Mouse (Mus musculus) forebrain, embryonic 14.5 days (tissue): ENCODE data around the gene Mlxipl. TPM values are rescaled to one million over a fixed set of nuclear protein-coding genes. Genes with fewer than 3 reads are reported as not detected.
A peak's percentile ranks its signal among the peaks of the same experiment; 100 is the strongest.

Source experiments
- ATAC-seq: fragments of 200-750 bp; cut with Nextera tagmentation; 2 replicates; pipeline ENCODE4 v1.8.0; 2017; ENCODE audit warnings: mild to moderate bottlenecking, moderate library complexity
- DNase-seq: peaks from one replicate; pipeline ENCODE4 v3.0.0-alpha.2; 2015; ENCODE audit warnings: low spot score
- H3K27ac ChIP-seq: fragments of 300-500 bp; sonication (generic); 2 replicates; pipeline ENCODE4 v1.5.1; 2014; ENCODE audit warnings: low read depth, mild to moderate bottlenecking, control low read depth, low read length, moderate library complexity
- H3K27me3 ChIP-seq: fragments of 300-500 bp; sonication (generic); replicated peaks from 2 replicates; pipeline ENCODE4 v1.6.1; 2014; ENCODE audit warnings: low read length, control low read depth, mixed read lengths; ENCODE audit not compliant: control insufficient read depth, insufficient read depth
- H3K36me3 ChIP-seq: fragments of 300-500 bp; sonication (generic); 2 replicates; pipeline ENCODE4 v1.6.1; 2014; ENCODE audit warnings: low read length, control low read depth; ENCODE audit not compliant: control insufficient read depth, insufficient read depth
- H3K4me1 ChIP-seq: fragments of 300-500 bp; sonication (generic); 2 replicates; pipeline ENCODE4 v1.6.1; 2014; ENCODE audit warnings: antibody characterized with exemption, low read length, control low read depth; ENCODE audit not compliant: control insufficient read depth, insufficient read depth
- H3K4me2 ChIP-seq: fragments of 300-500 bp; sonication (generic); 2 replicates; pipeline ENCODE4 v1.6.1; 2014; ENCODE audit warnings: mild to moderate bottlenecking, control low read depth, low read length
- H3K4me3 ChIP-seq: fragments of 300-500 bp; sonication (generic); 2 replicates; pipeline ENCODE4 v1.5.1; 2014; ENCODE audit warnings: low read depth, low read length, control low read depth
- H3K9ac ChIP-seq: fragments of 300-500 bp; sonication (generic); 2 replicates; pipeline ENCODE4 v1.6.1; 2014; ENCODE audit warnings: mild to moderate bottlenecking, low read length, control low read depth, moderate library complexity
- H3K9me3 ChIP-seq: fragments of 300-500 bp; sonication (generic); replicated peaks from 2 replicates; pipeline ENCODE4 v1.6.1; 2016; ENCODE audit warnings: low read length, control low read depth, mixed read lengths; ENCODE audit not compliant: control insufficient read depth
- WGBS: fragments of 180-500 bp; shearing (Covaris S2); extraction: QIAGEN DNeasy Blood & Tissue Kit; methylation state at CpG from one replicate; pipeline ENCODE4 v1.1.7; 2014; 5-methylcytosine and 5-hydroxymethylcytosine counted together
- polyA plus RNA-seq: library from polyadenylated mRNA; unstranded; fragments of >200 nt; fragmentation: Nextera tagmentation; extraction: Ambion mirVana; gene quantifications from 2 replicates; pipeline ENCODE4 v1.2.1, GENCODE M21; 2014

Gene Mlxipl
- polyA plus RNA-seq, 1 experiment from 2014 or later, result 0.36 TPM

DNA sequence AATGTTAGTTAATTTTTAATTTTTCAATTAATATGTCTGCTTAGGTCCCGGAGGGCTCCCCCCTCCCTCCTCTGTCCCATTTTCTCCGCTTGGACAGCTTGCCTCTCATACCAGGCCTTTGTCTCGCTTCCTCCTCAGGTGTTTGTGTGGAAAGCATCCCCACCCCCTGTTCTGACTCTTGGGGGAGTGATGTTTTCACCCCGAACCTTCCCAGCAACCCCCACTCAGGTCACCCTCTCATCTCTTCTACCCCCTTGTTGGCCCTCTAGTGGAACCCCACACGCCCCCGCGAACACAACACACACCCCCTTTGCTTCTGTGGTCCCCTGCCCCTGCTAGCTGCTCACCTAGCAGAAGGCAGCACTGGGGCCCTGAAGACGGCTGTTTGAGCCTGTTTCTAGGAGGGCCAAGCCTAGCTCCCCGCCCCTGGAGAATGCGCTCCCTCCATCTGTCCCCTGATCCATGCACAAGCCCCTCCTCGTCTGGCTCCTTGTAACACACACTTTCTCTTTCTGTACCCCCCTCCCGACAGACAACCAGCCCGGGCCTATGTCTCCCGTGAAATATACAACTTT lies 12.7 kb upstream of the Mlxipl start:
- WGBS, result 8% methylated on average over 14 of the region's 14 CpGs
- Histone ChIP-seq H3K4me3 (peak overlapping the region; percentile 94), H3K9ac (peak overlapping the region; percentile 99), H3K4me1 (peaks cover 4% of the 10 kb centered on the region), H3K27ac (peak overlapping the region; percentile 91), H3K9me3 (no peaks in the 10 kb centered on the region), H3K36me3 (peaks cover 37% of the 10 kb centered on the region), H3K4me2 (peak overlapping the region; percentile 59), H3K27me3 (no peaks in the 10 kb centered on the region)
- peak; percentile 76 for ATAC-seq
- peak; percentile 84 for DNase-seq

DNA sequence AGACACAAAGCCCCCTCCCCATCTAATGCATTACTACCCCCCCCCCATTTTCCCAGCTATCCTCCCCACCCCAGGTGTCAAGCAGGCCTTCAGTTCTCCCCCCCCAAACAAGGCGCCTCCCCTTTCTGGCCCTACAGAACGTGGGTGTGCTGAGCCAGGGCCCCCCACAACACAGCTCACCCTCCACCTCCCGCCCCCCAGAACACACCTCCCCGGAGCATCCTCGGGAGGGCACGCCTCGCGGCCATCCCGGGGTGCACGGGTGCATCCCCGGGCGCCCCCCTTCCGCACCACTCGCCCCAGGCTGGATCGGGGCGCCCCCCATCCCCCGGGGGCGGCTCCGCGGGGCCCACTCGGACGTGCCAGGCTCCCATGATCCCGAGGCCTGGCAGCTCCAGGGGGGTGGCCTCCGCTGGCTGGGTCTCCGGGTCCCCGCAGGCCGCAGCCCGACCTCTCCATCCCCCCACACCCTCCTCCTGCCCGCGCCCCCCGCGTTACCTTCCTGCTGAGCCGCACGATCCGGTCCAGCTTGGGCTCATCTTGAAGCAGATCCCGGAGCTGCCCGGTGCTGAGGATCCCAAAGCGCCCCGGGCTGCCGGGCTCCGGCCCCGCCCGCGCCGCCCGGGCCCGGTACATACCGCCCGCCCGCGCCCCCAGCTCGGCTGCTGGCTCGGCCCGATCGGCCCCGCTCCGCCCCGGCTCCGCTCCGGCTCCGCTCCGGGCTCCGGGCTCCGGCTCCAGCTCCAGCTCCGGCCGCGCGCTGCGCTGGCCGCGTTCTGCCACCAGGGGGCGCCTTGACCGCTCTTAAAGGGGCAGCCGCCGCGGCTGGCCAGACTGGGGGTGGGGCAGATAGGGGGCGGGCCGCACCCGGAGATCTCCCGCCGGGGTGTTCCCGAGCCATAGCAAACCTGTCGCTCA lies 11.9 kb upstream of the Mlxipl start, which contains the start of gene Vps37d:
Gene Vps37d (minus strand): TSS at position 703 of the 918 bp plus-strand sequence.
- peak; percentile 86 for ATAC-seq
- under 1% methylated on average over 70 of the region's 83 CpGs for WGBS
- H3K9me3 ChIP-seq, result no peaks in the 10 kb centered on the region

DNA sequence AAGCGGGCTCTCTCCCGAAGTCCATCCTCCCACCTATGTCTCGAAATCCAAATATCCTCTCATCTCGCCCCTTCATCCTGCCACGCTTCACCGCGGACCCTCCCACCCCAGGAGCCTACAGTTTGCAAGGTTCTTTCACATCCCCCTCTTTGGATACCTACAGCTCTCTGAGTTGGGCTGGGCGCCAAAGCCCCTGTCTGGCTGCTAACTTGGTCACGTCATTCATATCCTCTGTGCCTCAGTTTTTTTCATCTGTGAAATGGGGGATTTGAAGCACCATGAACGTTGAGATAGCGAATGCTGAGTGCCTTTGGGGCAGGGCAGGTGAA lies 11.2 kb upstream of the Mlxipl start:
- Histone ChIP-seq H3K36me3 (peaks cover 24% of the 10 kb centered on the region), H3K27ac (peak overlapping the region; percentile 91; the same call in 1 of the 2 replicates)
- WGBS, result 1% methylated on average over 11 of the region's 11 CpGs

More for the DNA sequence above, 11.9 kb upstream of the Mlxipl start, which contains the start of gene Vps37d:
- Histone ChIP-seq H3K4me2 (peak within 1 kb of the TSS; percentile 59), H3K27me3 (no peaks in the 10 kb centered on the region), H3K36me3 (peaks cover 29% of the 10 kb centered on the region), H3K9ac (peak within 1 kb of the TSS; percentile 99), H3K27ac (peak within 1 kb of the TSS; percentile 91), H3K4me1 (peaks cover 4% of the 10 kb centered on the region), H3K4me3 (peak within 1 kb of the TSS; percentile 94)
- DNase-seq, result peak; percentile 93

DNA sequence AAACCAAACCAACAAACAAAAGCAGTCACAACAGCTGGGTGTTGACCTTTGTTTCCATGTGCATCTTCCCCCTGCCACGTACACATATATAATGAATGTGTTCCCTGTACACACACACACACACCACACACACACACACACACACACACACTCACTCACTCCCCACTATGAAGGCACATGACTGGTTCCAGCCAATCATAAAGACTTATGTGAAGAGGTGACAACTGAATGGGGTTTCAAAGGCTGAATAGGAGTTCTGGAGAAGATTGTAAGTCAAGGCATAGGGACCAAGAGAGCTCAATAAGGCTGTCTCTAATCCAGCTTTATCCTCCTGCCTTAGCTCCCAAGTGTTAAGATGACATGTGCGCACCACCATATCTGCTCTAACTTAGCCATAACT lies 10.1 kb upstream of the Mlxipl start:
- no peak overlapping the region for H3K9ac ChIP-seq
- DNase-seq, result no peak
- H3K27ac ChIP-seq, result no peak overlapping the region
- no peaks in the 10 kb centered on the region for H3K27me3 ChIP-seq
- no peaks in the 10 kb centered on the region for H3K9me3 ChIP-seq
- ATAC-seq, result no peak
- peaks cover 12% of the 10 kb centered on the region for H3K36me3 ChIP-seq
- WGBS, result 96% methylated on average over 2 of the region's 2 CpGs
- no peak overlapping the region for H3K4me3 ChIP-seq
- peaks cover 4% of the 10 kb centered on the region for H3K4me1 ChIP-seq
- H3K4me2 ChIP-seq, result no peak overlapping the region

More for the DNA sequence above, 11.2 kb upstream of the Mlxipl start:
- H3K4me3 ChIP-seq, result peak overlapping the region; percentile 94
- H3K4me1 ChIP-seq, result peaks cover 4% of the 10 kb centered on the region
- H3K9me3 ChIP-seq, result no peaks in the 10 kb centered on the region
- peak overlapping the region; percentile 59 for H3K4me2 ChIP-seq
- peak overlapping the region; percentile 99 for H3K9ac ChIP-seq
- ATAC-seq (peak; percentile 56), DNase-seq (peak; percentile 78)
- H3K27me3 ChIP-seq, result no peaks in the 10 kb centered on the region

DNA sequence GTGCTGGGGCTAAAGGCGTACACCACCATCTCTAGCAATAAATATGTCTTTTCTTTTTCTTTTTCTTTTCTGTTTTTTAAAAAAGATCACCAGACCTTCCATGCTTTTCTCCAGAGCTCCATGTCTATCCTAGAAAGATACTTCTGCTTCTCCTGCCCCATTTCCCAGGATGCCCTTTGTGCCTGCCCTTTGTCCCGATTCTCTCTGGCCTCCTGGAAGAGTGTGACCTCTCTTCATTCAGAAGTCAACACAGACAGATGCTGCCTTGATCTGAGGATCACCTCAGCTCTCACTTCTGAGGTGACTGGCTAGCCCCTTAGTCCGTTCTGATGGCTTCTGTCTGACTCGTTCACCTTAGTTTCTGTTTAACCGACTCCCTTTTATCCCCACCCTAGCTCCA lies 9.2 kb upstream of the Mlxipl start:
- Histone ChIP-seq H3K36me3 (peaks cover 4% of the 10 kb centered on the region), H3K27ac (no peak overlapping the region)

DNA sequence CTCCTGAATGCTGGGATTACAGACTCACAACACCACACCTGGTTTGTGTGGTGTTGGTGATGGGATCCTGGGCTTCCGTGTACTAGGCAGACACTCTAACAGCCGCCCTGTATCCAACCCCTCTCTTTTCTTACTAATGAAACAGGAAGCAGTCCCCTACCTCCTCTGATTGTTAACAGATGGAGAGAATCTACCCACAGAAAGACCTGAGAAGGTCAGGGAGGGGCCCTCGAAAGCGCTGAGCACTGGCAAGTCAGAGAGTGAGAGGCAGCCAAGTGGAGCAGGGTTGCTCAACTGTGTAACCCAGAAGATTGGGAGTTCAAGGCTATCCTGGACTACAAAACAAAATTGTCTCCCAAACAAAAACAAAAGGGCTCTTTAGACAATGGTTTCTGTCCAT lies 2.8 kb upstream of the Mlxipl start:
- Histone ChIP-seq H3K9ac (no peak overlapping the region), H3K27ac (no peak overlapping the region), H3K36me3 (no peaks in the 10 kb centered on the region), H3K4me2 (no peak overlapping the region), H3K4me3 (no peak overlapping the region), H3K9me3 (no peaks in the 10 kb centered on the region), H3K4me1 (no peaks in the 10 kb centered on the region), H3K27me3 (peaks cover 18% of the 10 kb centered on the region)
- DNase-seq (no peak), ATAC-seq (no peak)
- WGBS, result 85% methylated on average over 4 of the region's 4 CpGs

More for the DNA sequence above, 9.2 kb upstream of the Mlxipl start:
- no peaks in the 10 kb centered on the region for H3K9me3 ChIP-seq
- no peak for ATAC-seq
- no peak for DNase-seq
- H3K27me3 ChIP-seq, result no peaks in the 10 kb centered on the region
- no peak overlapping the region for H3K9ac ChIP-seq
- H3K4me1 ChIP-seq, result peaks cover 4% of the 10 kb centered on the region
- WGBS, result 86% methylated on average over 5 of the region's 5 CpGs
- no peak overlapping the region for H3K4me2 ChIP-seq
- no peak overlapping the region for H3K4me3 ChIP-seq

DNA sequence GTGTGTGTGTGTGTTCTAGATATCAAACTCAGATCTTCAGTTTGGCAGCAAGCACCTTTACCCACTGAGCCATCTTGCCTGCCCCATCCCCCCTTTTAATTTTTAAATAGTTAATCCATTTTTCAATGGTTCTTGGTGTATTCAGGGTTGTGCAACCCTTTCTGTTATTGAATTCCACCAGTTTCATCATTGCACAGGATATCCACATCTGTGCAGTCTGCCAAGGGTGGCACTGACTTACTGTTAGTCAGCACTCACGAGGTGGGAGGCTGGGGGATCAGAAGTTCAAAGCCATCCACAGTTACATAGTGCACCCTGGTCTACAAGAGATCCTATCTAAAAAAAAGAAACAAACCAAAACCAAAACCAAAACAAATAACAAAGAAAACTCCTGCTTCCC lies 11.3 kb downstream of the Mlxipl start:
- Histone ChIP-seq H3K27ac (no peak overlapping the region), H3K4me2 (no peak overlapping the region), H3K4me1 (no peaks in the 10 kb centered on the region), H3K9ac (no peak overlapping the region), H3K9me3 (no peaks in the 10 kb centered on the region), H3K27me3 (peaks cover 8% of the 10 kb centered on the region; the same call in 1 of the 2 replicates), H3K4me3 (no peak overlapping the region), H3K36me3 (no peaks in the 10 kb centered on the region)
- WGBS, result 82% methylated on average over 1 of the region's 1 CpGs
- DNase-seq (no peak), ATAC-seq (no peak)

DNA sequence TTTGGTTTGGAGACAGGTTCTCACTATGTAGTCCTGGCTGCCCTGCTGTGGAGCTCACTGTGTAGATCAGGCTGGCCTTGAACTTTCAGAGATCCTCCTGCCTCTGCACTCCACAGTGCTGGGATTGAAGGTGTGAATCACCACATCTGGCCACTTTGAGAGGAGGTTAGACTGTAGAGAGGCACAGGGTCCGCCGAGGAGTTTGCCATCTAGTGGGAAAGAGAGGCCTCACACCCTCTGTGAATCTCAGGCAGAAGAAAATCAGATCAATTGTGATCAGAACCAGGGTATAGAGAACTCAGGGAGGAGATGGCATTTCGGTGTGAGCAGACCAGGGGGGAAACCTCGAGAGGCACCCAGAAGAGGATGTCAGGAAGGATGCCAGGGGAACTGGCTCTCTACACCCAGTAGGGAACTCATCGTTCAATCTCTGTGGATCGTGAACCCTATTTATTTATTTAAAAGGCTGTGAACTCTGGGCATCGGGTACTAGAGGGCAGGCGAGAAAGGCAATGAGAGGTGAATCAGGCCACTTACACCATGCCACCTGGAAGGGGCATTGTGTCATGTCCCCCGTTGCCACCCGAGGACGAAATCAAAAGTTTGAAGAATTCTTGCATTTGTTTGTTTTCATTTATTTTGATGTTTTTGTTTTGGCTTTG lies 14.4 kb downstream of the Mlxipl start:
- H3K27ac ChIP-seq, result no peak overlapping the region
- no peak overlapping the region for H3K4me2 ChIP-seq
- H3K9ac ChIP-seq, result no peak overlapping the region
- H3K9me3 ChIP-seq, result no peaks in the 10 kb centered on the region
- 67% methylated on average over 11 of the region's 11 CpGs for WGBS
- H3K4me3 ChIP-seq, result no peak overlapping the region
- ATAC-seq, result no peak
- no peaks in the 10 kb centered on the region for H3K36me3 ChIP-seq
- DNase-seq, result no peak
- H3K4me1 ChIP-seq, result 0 out of 2 replicates have a peak, but pooled peaks cover 3% of the 10 kb centered on the region
- peaks cover 38% of the 10 kb centered on the region for H3K27me3 ChIP-seq
